14 mouse cellular contexts compared by ENCODE assay signal in the genomic region with DNA sequence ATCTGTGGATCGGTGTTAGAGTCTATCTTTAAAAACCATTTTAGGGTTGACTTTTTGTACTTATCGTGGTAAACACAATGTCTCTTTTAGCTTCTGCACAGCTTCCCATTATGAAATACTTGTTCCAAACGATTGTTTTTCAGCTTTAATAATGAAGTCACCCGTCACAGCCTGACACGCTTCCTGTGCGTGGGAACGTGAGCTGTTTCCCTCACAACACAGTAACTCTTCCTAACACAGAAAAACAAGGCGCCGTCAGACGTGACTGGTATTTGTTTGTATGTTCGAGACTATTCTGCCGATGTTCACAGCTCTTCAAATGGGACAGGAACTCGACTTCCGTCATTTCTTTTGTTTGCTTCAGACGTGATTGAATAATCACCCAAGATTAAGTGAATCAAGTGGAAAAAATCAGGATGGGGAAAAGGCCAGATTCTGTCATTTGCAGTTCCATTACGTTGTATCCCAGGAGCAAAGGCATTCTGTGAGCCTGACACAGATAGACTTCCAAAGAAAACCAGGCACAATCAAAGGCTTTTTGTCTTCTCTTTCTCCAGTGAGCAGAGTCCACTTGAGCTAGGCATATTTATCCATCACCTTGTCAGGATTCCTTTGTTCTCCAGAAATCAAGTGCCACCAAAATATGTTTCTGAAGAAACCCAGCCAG.
A peak's percentile ranks its signal among the peaks of the same experiment; 100 is the strongest.
DNase-seq lines count a peak whose midpoint lies in the region; ATAC-seq and TF ChIP-seq lines count a peak whose summit lies in the region.
"Had no signal": no experiment of that assay in that cellular context is flagged by ENCODE, and none has a peak within 500 bp of the region (broad histone marks: within the 10 kb centered on the region; RNA-seq: fewer than 3 reads in every experiment).

No protein-coding gene starts in this region.

- 60% methylated on average over 16 of the region's 16 CpGs for WGBS in kidney, postnatal 0 days
- WGBS in heart, embryonic 12.5 days, result 48% methylated on average over 16 of the region's 16 CpGs

- peak; percentile 33 for DNase-seq in kidney, postnatal 0 days (ENCODE audit: low spot score)
- DNase-seq in kidney, adult 11 months, result no peak
- DNase-seq in embryo, embryonic 10.5 days (ENCODE audit: low spot score), result peak; percentile 34
- DNase-seq in layer of hippocampus, adult 9-11 months, result peak; percentile 50
- no peak for DNase-seq in adrenal gland, adult 2 months
- DNase-seq in adrenal gland, adult 8-10 months, result no peak
- DNase-seq: adrenal gland, postnatal 10 days; right cerebral cortex, adult 18-20 months had no signal

- H3K4me2 ChIP-seq in kidney, postnatal 0 days (ENCODE audit: low read length), result no peak overlapping the region
- no peak overlapping the region for H3K4me2 ChIP-seq in heart, embryonic 12.5 days
- H3K4me2 ChIP-seq: midbrain, embryonic 15.5 days; neural tube, embryonic 12.5 days had no signal

- no peaks in the 10 kb centered on the region for H3K9me3 ChIP-seq in kidney, postnatal 0 days (replicated peaks; ENCODE audit: low read length)
- H3K9me3 ChIP-seq in heart, embryonic 12.5 days (replicated peaks), result 0 out of 2 replicates have a peak, but pooled peaks cover 3% of the 10 kb centered on the region
- H3K9me3 ChIP-seq: limb, embryonic 10.5 days; midbrain, embryonic 15.5 days; neural tube, embryonic 12.5 days had no signal

- H3K4me3 ChIP-seq in kidney, postnatal 0 days (replicated peaks; ENCODE audit: low read depth, low read length), result no peak overlapping the region
- H3K4me3 ChIP-seq in heart, embryonic 12.5 days, result no peak overlapping the region
- H3K4me3 ChIP-seq: limb, embryonic 10.5 days; midbrain, embryonic 15.5 days; neural tube, embryonic 12.5 days had no signal

- H3K36me3 ChIP-seq in kidney, postnatal 0 days (ENCODE audit: insufficient read depth, low read length), result no peaks in the 10 kb centered on the region
- H3K36me3 ChIP-seq in heart, embryonic 12.5 days, result no peaks in the 10 kb centered on the region
- H3K36me3 ChIP-seq: limb, embryonic 10.5 days; midbrain, embryonic 15.5 days; neural tube, embryonic 12.5 days had no signal

- ATAC-seq in kidney, postnatal 0 days (replicated peaks; ENCODE audit: low FRiP score, low read depth), result no peak
- ATAC-seq in heart, embryonic 12.5 days (ENCODE audit: insufficient number of reproducible peaks, low FRiP score), result peak; percentile 36; the same call in 1 of the 2 replicates
- ATAC-seq: CD4-positive, CD25-positive, alpha-beta regulatory T cell, adult 4 months; midbrain, embryonic 15.5 days; Patski had no signal

- H3K27ac ChIP-seq in kidney, postnatal 0 days, result no peak overlapping the region; the same call in 1 of the 2 replicates
- H3K27ac ChIP-seq in heart, embryonic 12.5 days (ENCODE audit: poor library complexity, severe bottlenecking), result peak overlapping the region; percentile 64
- H3K27ac ChIP-seq: limb, embryonic 10.5 days; midbrain, embryonic 15.5 days; neural tube, embryonic 12.5 days had no signal

- no peak overlapping the region for H3K9ac ChIP-seq in kidney, postnatal 0 days (ENCODE audit: low read depth, low read length)
- no peak overlapping the region for H3K9ac ChIP-seq in heart, embryonic 12.5 days
- H3K9ac ChIP-seq: midbrain, embryonic 15.5 days; neural tube, embryonic 12.5 days had no signal

- H3K27me3 ChIP-seq in kidney, postnatal 0 days (ENCODE audit: insufficient read depth, low read length), result no peaks in the 10 kb centered on the region
- H3K27me3 ChIP-seq in heart, embryonic 12.5 days (replicated peaks), result no peaks in the 10 kb centered on the region
- H3K27me3 ChIP-seq: neural tube, embryonic 12.5 days; Patski had no signal

- no peak for TF ChIP-seq CTCF in kidney, postnatal 0 days (IDR thresholded peaks at IDR 0.05; ENCODE audit: low read depth)

- H3K4me1 ChIP-seq in kidney, postnatal 0 days (replicated peaks; ENCODE audit: insufficient read depth, low read length), result peaks cover 5% of the 10 kb centered on the region; the same call in 1 of the 2 replicates
- H3K4me1 ChIP-seq in heart, embryonic 12.5 days (replicated peaks), result peaks cover 31% of the 10 kb centered on the region
- H3K4me1 ChIP-seq: neural tube, embryonic 12.5 days had no signal

Comparison
In these comparisons a context has a peak if more than half of its experiments do, and no peak if none do; other contexts are left out.
1. DNase-seq: peak in kidney, postnatal 0 days (single experiment), embryo, embryonic 10.5 days (single experiment) and layer of hippocampus, adult 9-11 months (single experiment); none in kidney, adult 11 months (single experiment), adrenal gland, adult 2 months (single experiment) and adrenal gland, adult 8-10 months (single experiment).